Mouse (Mus musculus): ENCODE measurements at regions not wholly inside any gene's neighbourhood (a gene's known extent, or its start where the extent isn't known, plus 50 kb on each side); places are given as distances from the start of the nearest gene placed in this dataset.

- no peak for DNase-seq (ENCODE audit: low spot score)
These were observed 524.8 kb upstream of the Pappa start for GRCm38 (mm10) chr4:64599222-64599621.

GRCm38 (mm10) chr4:64622771-64623170 is 501.2 kb upstream of the Pappa start:
- no peak for DNase-seq (ENCODE audit: low spot score)

GRCm38 (mm10) chr4:64632189-64632588 is 491.8 kb upstream of the Pappa start:
- DNase-seq (ENCODE audit: low spot score), result no peak

- DNase-seq (ENCODE audit: low spot score), result no peak
These were observed 488.6 kb upstream of the Pappa start for GRCm38 (mm10) chr4:64635256-64635962.

- DNase-seq (ENCODE audit: low spot score), result no peak
These were observed 483.9 kb upstream of the Pappa start for GRCm38 (mm10) chr4:64640056-64640455.

- no peak for DNase-seq (ENCODE audit: low spot score)
These were observed 483.0 kb upstream of the Pappa start for GRCm38 (mm10) chr4:64640976-64641375.

GRCm38 (mm10) chr4:64645141-64645540 is 478.8 kb upstream of the Pappa start:
- DNase-seq (ENCODE audit: low spot score), result no peak

GRCm38 (mm10) chr4:64654157-64654556 is 469.8 kb upstream of the Pappa start:
- peak; percentile 7 for DNase-seq (ENCODE audit: low spot score)

- no peak for DNase-seq (ENCODE audit: low spot score)
These were observed 468.4 kb upstream of the Pappa start for GRCm38 (mm10) chr4:64655534-64655933.

GRCm38 (mm10) chr4:64663722-64664121 is 460.3 kb upstream of the Pappa start:
- no peak for DNase-seq (ENCODE audit: low spot score)

GRCm38 (mm10) chr4:64667998-64668397 is 456.0 kb upstream of the Pappa start:
- no peak for DNase-seq (ENCODE audit: low spot score)

GRCm38 (mm10) chr4:64669722-64670121 is 454.3 kb upstream of the Pappa start:
- DNase-seq (ENCODE audit: low spot score), result no peak

- DNase-seq (ENCODE audit: low spot score), result no peak
These were observed 447.5 kb upstream of the Pappa start for GRCm38 (mm10) chr4:64676438-64676837.

GRCm38 (mm10) chr4:64676881-64677280 is 447.1 kb upstream of the Pappa start:
- DNase-seq (ENCODE audit: low spot score), result no peak

- DNase-seq (ENCODE audit: low spot score), result no peak
These were observed 439.3 kb upstream of the Pappa start for GRCm38 (mm10) chr4:64684654-64685053.

- no peak for DNase-seq (ENCODE audit: low spot score)
These were observed 427.8 kb upstream of the Pappa start for GRCm38 (mm10) chr4:64696134-64696533.

GRCm38 (mm10) chr4:64723296-64723695 is 400.7 kb upstream of the Pappa start:
- DNase-seq (ENCODE audit: low spot score), result no peak

- DNase-seq (ENCODE audit: low spot score), result no peak
These were observed 399.1 kb upstream of the Pappa start for GRCm38 (mm10) chr4:64724851-64725250.

- no peak for DNase-seq (ENCODE audit: low spot score)
These were observed 368.0 kb upstream of the Pappa start for GRCm38 (mm10) chr4:64755986-64756385.

GRCm38 (mm10) chr4:64768610-64769009 is 355.4 kb upstream of the Pappa start:
- no peak for DNase-seq (ENCODE audit: low spot score)

- no peak for DNase-seq (ENCODE audit: low spot score)
These were observed 320.1 kb upstream of the Pappa start for GRCm38 (mm10) chr4:64803886-64804285.

- DNase-seq (ENCODE audit: low spot score), result no peak
These were observed 319.0 kb upstream of the Pappa start for GRCm38 (mm10) chr4:64804996-64805395.

GRCm38 (mm10) chr4:64807148-64807547 is 316.8 kb upstream of the Pappa start:
- DNase-seq (ENCODE audit: low spot score), result no peak

- DNase-seq (ENCODE audit: low spot score), result no peak
These were observed 312.0 kb upstream of the Pappa start for GRCm38 (mm10) chr4:64811974-64812373.
